Mouse (Mus musculus): ENCODE measurements around the gene Pcsk4. TPM values are rescaled to one million over a fixed set of nuclear protein-coding genes. Genes with fewer than 3 reads are reported as not detected.

Pcsk4 gene
- 1 to 10 TPM; 7.7 to 7.8 TPM for total RNA-seq (2021)
- long read RNA-seq, experiment 1, partial matches to known transcripts = 1 of 11 reads
- long read RNA-seq, experiment 1, other reads (novel, unspliced or antisense) = 8 of 11 reads
- long read RNA-seq, experiment 2, partial matches to known transcripts = 3 of 15 reads
- long read RNA-seq, experiment 2, other reads (novel, unspliced or antisense) = 10 of 15 reads

GRCm38 (mm10) chr10:80329273-80330081 lies at the start of gene Pcsk4, which contains the start of gene Reep6:
Pcsk4 (minus strand) TSS chr10:80329498.
Reep6 (plus strand) TSS chr10:80329953.
- peak; percentile 96 to 97 for DNase-seq (ENCODE audit: low spot score in 2 of 2)

GRCm38 (mm10) chr10:80377716-80378115 lies 48.4 kb upstream of the Pcsk4 start:
- DNase-seq (ENCODE audit: low spot score in 2 of 2) = no peak

GRCm38 (mm10) chr10:80376160-80376559 lies 46.9 kb upstream of the Pcsk4 start:
- DNase-seq (ENCODE audit: low spot score in 2 of 2) = peak; percentile 73 to 91

GRCm38 (mm10) chr10:80374063-80374462 lies 44.8 kb upstream of the Pcsk4 start:
- peak in 1 of 2 experiments; percentile 61 for DNase-seq (ENCODE audit: low spot score in 2 of 2)

GRCm38 (mm10) chr10:80372706-80373105 lies 43.4 kb upstream of the Pcsk4 start:
- DNase-seq (ENCODE audit: low spot score in 2 of 2) = no peak

GRCm38 (mm10) chr10:80371983-80372382 lies 42.7 kb upstream of the Pcsk4 start:
- DNase-seq (ENCODE audit: low spot score in 2 of 2) = no peak

- DNase-seq (ENCODE audit: low spot score in 2 of 2) = no peak
These were observed 42.2 kb upstream of the Pcsk4 start for GRCm38 (mm10) chr10:80371411-80371966.

GRCm38 (mm10) chr10:80369995-80370747 lies 40.9 kb upstream of the Pcsk4 start:
- no peak for DNase-seq (ENCODE audit: low spot score in 2 of 2)

GRCm38 (mm10) chr10:80368392-80368791 lies 39.1 kb upstream of the Pcsk4 start:
- DNase-seq (ENCODE audit: low spot score in 2 of 2) = no peak

GRCm38 (mm10) chr10:80367954-80368353 lies 38.7 kb upstream of the Pcsk4 start:
- DNase-seq (ENCODE audit: low spot score in 2 of 2) = no peak

GRCm38 (mm10) chr10:80365736-80366135 lies 36.4 kb upstream of the Pcsk4 start:
- no peak for DNase-seq (ENCODE audit: low spot score in 2 of 2)

- no peak for DNase-seq (ENCODE audit: low spot score in 2 of 2)
These were observed 34.4 kb upstream of the Pcsk4 start for GRCm38 (mm10) chr10:80363734-80364133.

- no peak for DNase-seq (ENCODE audit: low spot score in 2 of 2)
These were observed 28.8 kb upstream of the Pcsk4 start for GRCm38 (mm10) chr10:80357994-80358639.

- DNase-seq (ENCODE audit: low spot score in 2 of 2) = no peak
These were observed 28.0 kb upstream of the Pcsk4 start for GRCm38 (mm10) chr10:80357336-80357735.

- DNase-seq (ENCODE audit: low spot score in 2 of 2) = no peak
These were observed 27.4 kb upstream of the Pcsk4 start for GRCm38 (mm10) chr10:80356737-80357136.

- DNase-seq (ENCODE audit: low spot score in 2 of 2) = no peak
These were observed 26.8 kb upstream of the Pcsk4 start, which contains the start of gene Plk5 for GRCm38 (mm10) chr10:80356001-80356682. Plk5 (plus strand) TSS chr10:80356459.

GRCm38 (mm10) chr10:80355431-80355830 lies 26.1 kb upstream of the Pcsk4 start:
- no peak for DNase-seq (ENCODE audit: low spot score in 2 of 2)

- no peak for DNase-seq (ENCODE audit: low spot score in 2 of 2)
These were observed 23.4 kb upstream of the Pcsk4 start for GRCm38 (mm10) chr10:80352727-80353126.

GRCm38 (mm10) chr10:80351896-80352295 lies 22.6 kb upstream of the Pcsk4 start:
- DNase-seq (ENCODE audit: low spot score in 2 of 2) = no peak

- DNase-seq (ENCODE audit: low spot score in 2 of 2) = peak; percentile 78 to 79
These were observed 21.0 kb upstream of the Pcsk4 start for GRCm38 (mm10) chr10:80350292-80350691.

Data from adrenal gland, postnatal 4 days (tissue).